Mouse (Mus musculus): ENCODE measurements around the gene Mchr1. TPM values are rescaled to one million over a fixed set of nuclear protein-coding genes. Genes with fewer than 3 reads are reported as not detected.
"Not testable (repeated sequence)": the region's sequence is repeated elsewhere in the genome, so short reads cannot be mapped to it uniquely, and the experiment has no call there.

Mchr1 gene
- polyA plus RNA-seq, 1 experiment from 2014 or later: 0.42 TPM

- TF ChIP-seq CTCF (IDR thresholded peaks at IDR 0.05; ENCODE audit: low read depth): no peak
- Histone ChIP-seq H3K4me1 (ENCODE audit: insufficient read depth) (no peaks in the 10 kb centered on the region), H3K27me3 (ENCODE audit: insufficient read depth, low read length) (no peaks in the 10 kb centered on the region), H3K27ac (ENCODE audit: low read depth) (no peak overlapping the region), H3K36me3 (ENCODE audit: insufficient read depth) (no peaks in the 10 kb centered on the region), H3K9me3 (ENCODE audit: low read depth, low read length) (no peaks in the 10 kb centered on the region), H3K4me2 (no peak overlapping the region), H3K4me3 (ENCODE audit: low read depth, low read length) (no peak overlapping the region), H3K9ac (no peak overlapping the region)
- ATAC-seq (ENCODE audit: insufficient read depth) (no peak), DNase-seq (no peak)
- 65% methylated on average over 5 of the region's 5 CpGs for WGBS
Observed at GRCm38 (mm10) chr15:81210496-81210895, 24.8 kb upstream of the Mchr1 start.

- H3K4me2 ChIP-seq: peak overlapping the region; percentile 31; the same call in 1 of the 2 replicates
- no peaks in the 10 kb centered on the region for H3K36me3 ChIP-seq (ENCODE audit: insufficient read depth)
- no peaks in the 10 kb centered on the region for H3K4me1 ChIP-seq (ENCODE audit: insufficient read depth)
- DNase-seq: peak; percentile 51
- ATAC-seq (ENCODE audit: insufficient read depth): no peak
- no peak overlapping the region for H3K4me3 ChIP-seq (ENCODE audit: low read depth, low read length)
- no peak overlapping the region for H3K27ac ChIP-seq (ENCODE audit: low read depth)
- no peaks in the 10 kb centered on the region for H3K9me3 ChIP-seq (ENCODE audit: low read depth, low read length)
- H3K27me3 ChIP-seq (ENCODE audit: insufficient read depth, low read length): no peaks in the 10 kb centered on the region
- 34% methylated on average over 15 of the region's 15 CpGs for WGBS
- no peak for TF ChIP-seq CTCF (IDR thresholded peaks at IDR 0.05; ENCODE audit: low read depth)
- no peak overlapping the region for H3K9ac ChIP-seq
Observed at GRCm38 (mm10) chr15:81212976-81213375, 22.3 kb upstream of the Mchr1 start.

DNA sequence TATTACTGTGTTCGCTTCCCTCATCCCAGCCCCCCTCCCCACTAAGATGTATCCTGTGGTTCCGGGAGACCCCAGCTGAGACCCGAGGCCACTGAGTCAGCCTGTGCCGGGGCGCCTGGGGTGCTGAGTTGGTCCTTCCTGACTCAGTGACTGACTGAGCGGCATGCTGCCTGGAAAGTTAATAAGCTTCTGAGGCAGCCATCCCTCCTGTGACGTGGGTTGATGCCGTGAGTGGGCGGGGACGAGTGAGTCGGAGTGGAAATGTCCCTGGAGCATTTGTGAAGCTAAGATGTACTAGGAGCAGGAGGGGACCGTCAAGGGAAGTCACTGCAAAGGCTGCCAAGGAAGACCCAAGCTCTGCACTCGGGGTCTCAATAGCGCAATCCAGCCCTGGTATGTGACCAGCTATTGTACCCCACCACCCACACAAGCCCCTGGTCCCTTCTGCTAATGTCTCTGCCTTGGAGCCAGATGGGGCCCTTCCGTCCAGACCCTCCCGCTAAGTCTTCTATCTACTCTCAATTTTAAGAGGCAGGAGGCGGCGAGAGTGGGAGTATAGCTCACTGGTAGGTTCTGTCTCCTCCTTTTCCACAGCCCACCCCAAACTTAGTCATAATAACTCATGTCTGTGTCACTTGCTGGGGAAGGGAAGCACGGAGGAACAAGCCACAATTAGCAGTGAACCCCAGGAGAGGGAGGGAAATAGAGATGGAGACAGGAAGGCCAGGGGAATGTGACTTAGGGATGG is 18.2 kb upstream of the Mchr1 start:
- Histone ChIP-seq H3K9ac (no peak overlapping the region), H3K4me3 (ENCODE audit: low read depth, low read length) (no peak overlapping the region), H3K36me3 (ENCODE audit: insufficient read depth) (no peaks in the 10 kb centered on the region), H3K27me3 (ENCODE audit: insufficient read depth, low read length) (no peaks in the 10 kb centered on the region), H3K9me3 (ENCODE audit: low read depth, low read length) (no peaks in the 10 kb centered on the region), H3K4me1 (ENCODE audit: insufficient read depth) (no peaks in the 10 kb centered on the region), H3K27ac (ENCODE audit: low read depth) (no peak overlapping the region), H3K4me2 (no peak overlapping the region)
- ATAC-seq (ENCODE audit: insufficient read depth) (no peak), DNase-seq (no peak)
- 79% methylated on average over 19 of the region's 19 CpGs for WGBS
- no peak for TF ChIP-seq CTCF (IDR thresholded peaks at IDR 0.05; ENCODE audit: low read depth)

- H3K4me1 ChIP-seq (ENCODE audit: insufficient read depth): no peaks in the 10 kb centered on the region
- DNase-seq: no peak
Observed at GRCm38 (mm10) chr15:81219054-81219453, 16.2 kb upstream of the Mchr1 start.

GRCm38 (mm10) chr15:81220051-81220450 is 15.2 kb upstream of the Mchr1 start:
- not testable (repeated sequence) for H3K9me3 ChIP-seq (ENCODE audit: low read depth, low read length); H3K4me1 ChIP-seq (ENCODE audit: insufficient read depth); H3K27ac ChIP-seq (ENCODE audit: low read depth); H3K4me2 ChIP-seq; H3K27me3 ChIP-seq (ENCODE audit: insufficient read depth, low read length); H3K4me3 ChIP-seq (ENCODE audit: low read depth, low read length); H3K36me3 ChIP-seq (ENCODE audit: insufficient read depth); ATAC-seq (ENCODE audit: insufficient read depth); H3K9ac ChIP-seq
- peak; percentile 56 for DNase-seq
- 54% methylated on average over 8 of the region's 8 CpGs for WGBS

More at GRCm38 (mm10) chr15:81219054-81219453, 16.2 kb upstream of the Mchr1 start:
- no peak for TF ChIP-seq CTCF (IDR thresholded peaks at IDR 0.05; ENCODE audit: low read depth)
- Histone ChIP-seq H3K4me3 (ENCODE audit: low read depth, low read length) (no peak overlapping the region), H3K9ac (no peak overlapping the region), H3K27ac (ENCODE audit: low read depth) (no peak overlapping the region), H3K4me2 (no peak overlapping the region), H3K27me3 (ENCODE audit: insufficient read depth, low read length) (no peaks in the 10 kb centered on the region), H3K36me3 (ENCODE audit: insufficient read depth) (no peaks in the 10 kb centered on the region), H3K9me3 (ENCODE audit: low read depth, low read length) (no peaks in the 10 kb centered on the region)
- WGBS: 53% methylated on average over 6 of the region's 6 CpGs
- ATAC-seq (ENCODE audit: insufficient read depth): no peak

DNA sequence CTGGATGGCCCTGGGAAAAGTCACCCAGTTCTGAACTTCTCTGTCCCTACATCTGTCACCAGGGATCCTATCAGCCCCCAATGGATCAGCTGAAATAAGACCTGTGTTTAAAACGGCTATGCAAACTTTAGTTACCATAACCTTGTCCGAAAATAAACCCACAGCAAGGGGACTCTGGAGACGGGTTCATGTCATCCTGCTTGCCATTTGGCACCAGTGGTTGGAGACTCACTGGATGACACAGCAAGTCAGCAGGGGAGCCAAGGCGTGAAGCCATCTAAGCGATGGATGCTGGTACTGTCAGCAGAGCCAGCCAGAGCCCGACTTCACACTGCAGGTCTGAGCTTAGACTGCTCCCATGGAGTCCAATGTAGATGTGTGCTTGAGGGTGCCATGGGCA is 13.9 kb upstream of the Mchr1 start:
- no peak overlapping the region for H3K27ac ChIP-seq (ENCODE audit: low read depth)
- H3K27me3 ChIP-seq (ENCODE audit: insufficient read depth, low read length): no peaks in the 10 kb centered on the region
- H3K4me3 ChIP-seq (ENCODE audit: low read depth, low read length): no peak overlapping the region
- H3K9ac ChIP-seq: no peak overlapping the region
- TF ChIP-seq CTCF (IDR thresholded peaks at IDR 0.05; ENCODE audit: low read depth): no peak
- ATAC-seq (ENCODE audit: insufficient read depth) (no peak), DNase-seq (no peak)
- H3K36me3 ChIP-seq (ENCODE audit: insufficient read depth): no peaks in the 10 kb centered on the region
- H3K4me1 ChIP-seq (ENCODE audit: insufficient read depth): no peaks in the 10 kb centered on the region
- H3K4me2 ChIP-seq: no peak overlapping the region
- WGBS: 51% methylated on average over 6 of the region's 6 CpGs
- H3K9me3 ChIP-seq (ENCODE audit: low read depth, low read length): no peaks in the 10 kb centered on the region

DNA sequence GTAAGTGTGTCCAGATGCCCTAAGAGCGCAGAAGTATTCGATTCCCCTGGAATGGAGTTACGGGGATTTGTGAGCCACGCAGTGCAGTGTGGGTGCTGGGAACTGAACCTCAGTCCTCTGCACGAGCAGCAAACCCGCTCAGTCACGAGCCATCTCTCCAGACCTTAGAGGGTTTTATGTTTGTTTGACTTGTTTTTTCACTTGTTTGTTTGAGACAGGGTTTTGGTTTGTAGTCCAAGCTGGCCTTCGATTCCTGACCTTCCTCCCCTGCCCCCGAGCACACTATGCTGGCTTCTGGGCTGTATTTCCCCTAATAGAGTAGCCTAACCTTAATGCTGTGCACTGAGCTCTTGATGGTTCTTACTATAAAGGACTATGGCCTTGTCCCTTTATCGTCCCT is 10.3 kb upstream of the Mchr1 start:
- Histone ChIP-seq H3K9ac (no peak overlapping the region), H3K27ac (ENCODE audit: low read depth) (no peak overlapping the region), H3K4me1 (ENCODE audit: insufficient read depth) (no peaks in the 10 kb centered on the region), H3K27me3 (ENCODE audit: insufficient read depth, low read length) (no peaks in the 10 kb centered on the region), H3K4me2 (no peak overlapping the region), H3K36me3 (ENCODE audit: insufficient read depth) (no peaks in the 10 kb centered on the region), H3K9me3 (ENCODE audit: low read depth, low read length) (no peaks in the 10 kb centered on the region), H3K4me3 (ENCODE audit: low read depth, low read length) (no peak overlapping the region)
- no peak for TF ChIP-seq CTCF (IDR thresholded peaks at IDR 0.05; ENCODE audit: low read depth)
- ATAC-seq (ENCODE audit: insufficient read depth): no peak
- WGBS: 82% methylated on average over 10 of the region's 10 CpGs
- DNase-seq: no peak

All from lung, embryonic 14.5 days (tissue).